Mouse (Mus musculus): ENCODE measurements around the gene Acox1.

The Acox1 gene

GRCm38 (mm10) chr11:116212847-116213246, 14.0 kb upstream of the Acox1 start:
- DNase-seq (ENCODE audit: low spot score in 2 of 2), result no peak

GRCm38 (mm10) chr11:116210696-116211095, 11.9 kb upstream of the Acox1 start:
- no peak for DNase-seq (ENCODE audit: low spot score in 2 of 2)

GRCm38 (mm10) chr11:116209257-116209656, 10.4 kb upstream of the Acox1 start:
- DNase-seq (ENCODE audit: low spot score in 2 of 2), result no peak

- DNase-seq (ENCODE audit: low spot score in 2 of 2), result no peak
Observed at GRCm38 (mm10) chr11:116208660-116209059, 9.8 kb upstream of the Acox1 start.

GRCm38 (mm10) chr11:116206678-116207077, 7.8 kb upstream of the Acox1 start:
- DNase-seq (ENCODE audit: low spot score in 2 of 2), result no peak

- DNase-seq (ENCODE audit: low spot score in 2 of 2), result no peak
Observed at GRCm38 (mm10) chr11:116203150-116203549, 4.3 kb upstream of the Acox1 start.

- no peak for DNase-seq (ENCODE audit: low spot score in 2 of 2)
Observed at GRCm38 (mm10) chr11:116201151-116201550, 2.3 kb upstream of the Acox1 start.

- peak in 1 of 2 experiments; percentile 6 for DNase-seq (ENCODE audit: low spot score in 2 of 2)
Observed at GRCm38 (mm10) chr11:116198132-116198531, 713 bp downstream of the Acox1 start.

- no peak for DNase-seq (ENCODE audit: low spot score in 2 of 2)
Observed at GRCm38 (mm10) chr11:116197584-116197906, 1.3 kb downstream of the Acox1 start.

- no peak for DNase-seq (ENCODE audit: low spot score in 2 of 2)
Observed at GRCm38 (mm10) chr11:116196866-116197583, 1.8 kb downstream of the Acox1 start.

GRCm38 (mm10) chr11:116196336-116196735, 2.5 kb downstream of the Acox1 start:
- no peak for DNase-seq (ENCODE audit: low spot score in 2 of 2)

GRCm38 (mm10) chr11:116195252-116195651, 3.6 kb downstream of the Acox1 start:
- no peak for DNase-seq (ENCODE audit: low spot score in 2 of 2)

GRCm38 (mm10) chr11:116194619-116195018, 4.2 kb downstream of the Acox1 start:
- no peak for DNase-seq (ENCODE audit: low spot score in 2 of 2)

GRCm38 (mm10) chr11:116187226-116187930, 11.5 kb downstream of the Acox1 start:
- no peak for DNase-seq (ENCODE audit: low spot score in 2 of 2)

GRCm38 (mm10) chr11:116186360-116186759, 12.5 kb downstream of the Acox1 start:
- no peak for DNase-seq (ENCODE audit: low spot score in 2 of 2)

GRCm38 (mm10) chr11:116185836-116186235, 13.0 kb downstream of the Acox1 start:
- no peak for DNase-seq (ENCODE audit: low spot score in 2 of 2)

GRCm38 (mm10) chr11:116178411-116179121, 20.3 kb downstream of the Acox1 start:
- DNase-seq (ENCODE audit: low spot score in 2 of 2), result no peak

- no peak for DNase-seq (ENCODE audit: low spot score in 2 of 2)
Observed at GRCm38 (mm10) chr11:116176010-116176409, 22.8 kb downstream of the Acox1 start.

- no peak for DNase-seq (ENCODE audit: low spot score in 2 of 2)
Observed at GRCm38 (mm10) chr11:116174775-116175448, 23.9 kb downstream of the Acox1 start.

GRCm38 (mm10) chr11:116171959-116172358, 26.9 kb downstream of the Acox1 start:
- DNase-seq (ENCODE audit: low spot score in 2 of 2), result no peak

- no peak for DNase-seq (ENCODE audit: low spot score in 2 of 2)
Observed at GRCm38 (mm10) chr11:116170003-116170800, 28.6 kb downstream of the Acox1 start.
